Mouse (Mus musculus) lung, adult 2 months (tissue): ENCODE data around the gene Zfp322a. TPM values are rescaled to one million over a fixed set of nuclear protein-coding genes. Genes with fewer than 3 reads are reported as not detected.
"Not testable (repeated sequence)": the region's sequence is repeated elsewhere in the genome, so short reads cannot be mapped to it uniquely, and the experiment has no call there.

ENCODE experiments used
- DNase-seq: peaks from one replicate; pipeline ENCODE4 v3.0.0; 2022
- H3K4me1 ChIP-seq: fragments of 200-500 bp; 2 replicates; pipeline ENCODE4 v1.6.1; 2011; ENCODE audit warnings: low read length; ENCODE audit not compliant: control insufficient read depth, insufficient read depth
- H3K4me3 ChIP-seq: fragments of 200-500 bp; replicated peaks from 2 replicates; pipeline ENCODE3; 2011; ENCODE audit warnings: low read depth, mild to moderate bottlenecking, control low read depth, low read length; ENCODE audit errors: extremely low read depth
- CTCF ChIP-seq: fragments of 200-500 bp; IDR thresholded peaks from 2 replicates; pipeline ENCODE4 v1.5.1; 2011; ENCODE audit warnings: mild to moderate bottlenecking, low read length, control low read depth; ENCODE audit not compliant: insufficient read depth
- POLR2A ChIP-seq: fragments of 200-500 bp; IDR thresholded peaks from 2 replicates; pipeline ENCODE4 v1.6.1; 2011; ENCODE audit warnings: low read depth, mild to moderate bottlenecking, control low read depth, low read length, borderline replicate concordance; ENCODE audit errors: extremely low read depth
- WGBS: fragments of 180-500 bp; shearing (Covaris S2); methylation state at CpG from one replicate; pipeline ENCODE4 v1.1.7; 2018; 5-methylcytosine and 5-hydroxymethylcytosine counted together
- polyA plus RNA-seq: library from polyadenylated mRNA; depleted of rRNA; stranded (reverse); fragments of >200 nt; gene quantifications from 2 replicates; pipeline ENCODE4 v1.2.3, GENCODE M21; 2012; rRNA removed

Gene Zfp322a
- polyA plus RNA-seq, 1 experiment: 2.4 TPM

GRCm38 (mm10) chr13:23361536-23361935 is 7.5 kb downstream of the Zfp322a start:
- no peak for TF ChIP-seq POLR2A
- H3K4me1 ChIP-seq: no peaks in the 10 kb centered on the region
- H3K4me3 ChIP-seq: no peak overlapping the region
- no peak for DNase-seq
- WGBS: 80% methylated on average over 4 of the region's 4 CpGs

- WGBS: 93% methylated on average over 5 of the region's 5 CpGs
Observed at GRCm38 (mm10) chr13:23354541-23354940, 14.5 kb downstream of the Zfp322a start.

GRCm38 (mm10) chr13:23317305-23317889 is 51.6 kb downstream of the Zfp322a start:
- no peak for TF ChIP-seq POLR2A
- TF ChIP-seq CTCF: no peak
- H3K4me1 ChIP-seq: no peaks in the 10 kb centered on the region
- DNase-seq: no peak
- H3K4me3 ChIP-seq: no peak overlapping the region
- 16% methylated on average over 18 of the region's 18 CpGs for WGBS

More at GRCm38 (mm10) chr13:23354541-23354940, 14.5 kb downstream of the Zfp322a start:
- DNase-seq, H3K4me1 ChIP-seq, H3K4me3 ChIP-seq: not testable (repeated sequence)

- no peak overlapping the region for H3K4me3 ChIP-seq
- TF ChIP-seq POLR2A (no peak), CTCF (no peak)
- DNase-seq: no peak
- WGBS: 2% methylated on average over 42 of the region's 42 CpGs
- H3K4me1 ChIP-seq: no peaks in the 10 kb centered on the region
Observed at GRCm38 (mm10) chr13:23312909-23313669, 55.9 kb downstream of the Zfp322a start.

GRCm38 (mm10) chr13:23310036-23310435 is 59.0 kb downstream of the Zfp322a start:
- Histone ChIP-seq H3K4me3 (no peak overlapping the region), H3K4me1 (no peaks in the 10 kb centered on the region)
- 5% methylated on average over 11 of the region's 11 CpGs for WGBS
- TF ChIP-seq CTCF (no peak), POLR2A (no peak)
- DNase-seq: no peak

- H3K4me3 ChIP-seq: no peak overlapping the region
- DNase-seq: no peak
- TF ChIP-seq POLR2A (no peak), CTCF (no peak)
- no peaks in the 10 kb centered on the region for H3K4me1 ChIP-seq
- WGBS: 4% methylated on average over 28 of the region's 28 CpGs
Observed at GRCm38 (mm10) chr13:23309495-23310011, 59.5 kb downstream of the Zfp322a start.

GRCm38 (mm10) chr13:23308639-23309307 is 60.2 kb downstream of the Zfp322a start:
- not testable (repeated sequence) for DNase-seq, H3K4me3 ChIP-seq, H3K4me1 ChIP-seq
- WGBS: 9% methylated on average over 18 of the region's 18 CpGs

- no peak overlapping the region for H3K4me3 ChIP-seq
- TF ChIP-seq CTCF (no peak), POLR2A (no peak)
- 8% methylated on average over 24 of the region's 24 CpGs for WGBS
Observed at GRCm38 (mm10) chr13:23307069-23307814, 61.8 kb downstream of the Zfp322a start.

GRCm38 (mm10) chr13:23306707-23307068 is 62.3 kb downstream of the Zfp322a start:
- whole genome bisulfite sequencing: 24% methylated on average over 10 of the region's 10 CpGs
- no peak for DNase-seq
- Histone ChIP-seq H3K4me1 (no peaks in the 10 kb centered on the region), H3K4me3 (no peak overlapping the region)
- no peak for TF ChIP-seq POLR2A
- no peak for TF ChIP-seq CTCF

More at GRCm38 (mm10) chr13:23307069-23307814, 61.8 kb downstream of the Zfp322a start:
- H3K4me1 ChIP-seq: no peaks in the 10 kb centered on the region
- no peak for DNase-seq

Other genes with a start within 250 kb of the Zfp322a start
- not detected in 2 replicates for gene Vmn1r218, start 236.1 kb downstream of the Zfp322a start, polyA plus RNA-seq
- gene Vmn1r219, start 209.9 kb downstream of the Zfp322a start, polyA plus RNA-seq: not detected in 2 replicates
- gene Vmn1r220, start 181.2 kb downstream of the Zfp322a start, polyA plus RNA-seq: not detected in 2 replicates
- gene Vmn1r221, start 155.1 kb downstream of the Zfp322a start, polyA plus RNA-seq: not detected in 2 replicates
- not detected in 2 replicates for gene Vmn1r222, start 133.3 kb downstream of the Zfp322a start, polyA plus RNA-seq
- gene Vmn1r223, start 122.1 kb downstream of the Zfp322a start, polyA plus RNA-seq: not detected in 2 replicates
- gene Abt1, start 54.7 kb upstream of the Zfp322a start, polyA plus RNA-seq: 2.7 and 3.3 TPM in 2 replicates
- not detected in 2 replicates for gene Btn1a1, start 96.7 kb upstream of the Zfp322a start, polyA plus RNA-seq
- gene Btn2a2, start 119.6 kb upstream of the Zfp322a start, polyA plus RNA-seq: not detected in 2 replicates
- 27.1 and 28.0 TPM in 2 replicates for gene Hist1h4h, start 161.8 kb upstream of the Zfp322a start, polyA plus RNA-seq
- 28.7 and 47.1 TPM in 2 replicates for gene Hist1h2af, start 164.7 kb upstream of the Zfp322a start, polyA plus RNA-seq
- gene Hist1h3g, start 166.2 kb upstream of the Zfp322a start, polyA plus RNA-seq: 2.1 and 2.3 TPM in 2 replicates
- 0.66 and 0.87 TPM in 2 replicates for gene Hist1h2bh, start 174.2 kb upstream of the Zfp322a start, polyA plus RNA-seq
- gene Hist1h3f, start 174.8 kb upstream of the Zfp322a start, polyA plus RNA-seq: 1.3 and 1.7 TPM in 2 replicates
- 1.4 and 1.8 TPM in 2 replicates for gene Hist1h4f, start 182.4 kb upstream of the Zfp322a start, polyA plus RNA-seq
- gene Hist1h1d, start 184.1 kb upstream of the Zfp322a start, polyA plus RNA-seq: 0.10 and 0.12 TPM in 2 replicates
- 8.4 and 9.2 TPM in 2 replicates for gene Hist1h3e, start 193.2 kb upstream of the Zfp322a start, polyA plus RNA-seq
- gene Hist1h2ae, start 202.0 kb upstream of the Zfp322a start, polyA plus RNA-seq: 1.8 and 2.3 TPM in 2 replicates
- 9.8 and 22.7 TPM in 2 replicates for gene Hist1h2bg, start 202.2 kb upstream of the Zfp322a start, polyA plus RNA-seq
- 2.7 and 3.4 TPM in 2 replicates for gene Hist1h2bf, start 205.0 kb upstream of the Zfp322a start, polyA plus RNA-seq
- gene Hist1h2ad, start 205.2 kb upstream of the Zfp322a start, polyA plus RNA-seq: 1.2 and 2.0 TPM in 2 replicates
- gene Hist1h3d, start 206.6 kb upstream of the Zfp322a start, polyA plus RNA-seq: 2.6 and 4.5 TPM in 2 replicates
- gene Hist1h4d, start 212.4 kb upstream of the Zfp322a start, polyA plus RNA-seq: 9.0 and 9.5 TPM in 2 replicates